Mouse (Mus musculus): ENCODE data around the gene Chchd3.
A peak's percentile ranks its signal among the peaks of the same experiment; 100 is the strongest.

- TF ChIP-seq GABPA (IDR thresholded peaks at IDR 0.05; ENCODE audit: low read depth, low read length): no peak
- TF ChIP-seq CTCF (IDR thresholded peaks at IDR 0.05 in 2 of 3, conservative IDR thresholded peaks at IDR 0.05 in 1 of 3; ENCODE audit: control insufficient read depth in 1 of 3, insufficient read depth in 1 of 3, low read depth in 2 of 3, low read length in 3 of 3, poor library complexity in 1 of 3, severe bottlenecking in 1 of 3): no peak
- no peak for TF ChIP-seq RAD21 (IDR thresholded peaks at IDR 0.05; ENCODE audit: low read depth, low read length)
- no peak for TF ChIP-seq RCOR1 (IDR thresholded peaks at IDR 0.05; ENCODE audit: low read depth, low read length)
- no peak; the same call in 1 of the 2 replicates for TF ChIP-seq ETS1 (IDR thresholded peaks at IDR 0.05; ENCODE audit: low read depth, low read length)
- TF ChIP-seq EP300 (IDR thresholded peaks at IDR 0.05; ENCODE audit: low read depth in 1 of 2, low read length in 2 of 2): peak in 1 of 2 experiments; percentile 50; a peak in 2 of 4 replicates
- no peak for TF ChIP-seq SMC3 (IDR thresholded peaks at IDR 0.05; ENCODE audit: low read depth, low read length)
- no peak for TF ChIP-seq MAX (IDR thresholded peaks at IDR 0.05; ENCODE audit: low read length)
- TF ChIP-seq ELF1 (IDR thresholded peaks at IDR 0.05; ENCODE audit: low read depth, low read length): no peak
These were observed 166.0 kb downstream of the Chchd3 start for GRCm38 (mm10) chr6:32894100-32894499.
